Mouse (Mus musculus) cerebellum, adult 2 months (tissue): ENCODE measurements at regions not wholly inside any gene's neighbourhood (a gene's known extent, or its start where the extent isn't known, plus 50 kb on each side); places are given as distances from the start of the nearest gene placed in this dataset.
A peak's percentile ranks its signal among the peaks of the same experiment; 100 is the strongest.

Experiments
- DNase-seq, 2 experiments: peaks; one replicate each; pipeline ENCODE4 v3.0.0; 2021
- H3K27ac ChIP-seq: fragments of 200-500 bp; 2 replicates; pipeline ENCODE4 v1.5.1; 2012; ENCODE audit warnings: low read length, control low read depth, inconsistent platforms; ENCODE audit not compliant: insufficient read depth
- H3K27me3 ChIP-seq: fragments of 200-500 bp; 2 replicates; pipeline ENCODE4 v1.6.1; 2012; ENCODE audit warnings: inconsistent platforms, mild to moderate bottlenecking, low read length, moderate library complexity; ENCODE audit not compliant: control insufficient read depth, insufficient read depth
- H3K4me1 ChIP-seq: fragments of 200-500 bp; 2 replicates; pipeline ENCODE4 v1.6.1; 2011; ENCODE audit warnings: low read length; ENCODE audit not compliant: control insufficient read depth, insufficient read depth
- H3K4me3 ChIP-seq: fragments of 200-500 bp; replicated peaks from 2 replicates; pipeline ENCODE3; 2011; ENCODE audit warnings: mild to moderate bottlenecking, low read depth, low read length, control low read depth; ENCODE audit not compliant: insufficient read depth
- CTCF ChIP-seq: fragments of 200-500 bp; IDR thresholded peaks from 2 replicates; pipeline ENCODE4 v1.5.1; 2011; ENCODE audit warnings: low read depth, mild to moderate bottlenecking, control low read depth, low read length, moderate library complexity, borderline replicate concordance; ENCODE audit not compliant: insufficient read depth
- POLR2A ChIP-seq: fragments of 200-500 bp; IDR thresholded peaks from 2 replicates; pipeline ENCODE4 v1.6.1; 2011; ENCODE audit warnings: low read length, control low read depth, borderline replicate concordance; ENCODE audit not compliant: insufficient read depth
- WGBS: fragments of 180-500 bp; shearing (Covaris S2); methylation state at CpG from one replicate; pipeline ENCODE4 v1.1.7; 2018; 5-methylcytosine and 5-hydroxymethylcytosine counted together

GRCm38 (mm10) chr3:33915777-33916176 lies 71.7 kb upstream of the Ccdc39 start:
- DNase-seq = no peak
- no peak overlapping the region for H3K4me3 ChIP-seq
- no peak overlapping the region for H3K27ac ChIP-seq
- TF ChIP-seq POLR2A (no peak), CTCF (no peak)
- H3K4me1 ChIP-seq = no peaks in the 10 kb centered on the region
- H3K27me3 ChIP-seq = no peaks in the 10 kb centered on the region

GRCm38 (mm10) chr3:33916318-33916717 lies 72.2 kb upstream of the Ccdc39 start:
- no peak overlapping the region for H3K4me3 ChIP-seq

GRCm38 (mm10) chr3:33916818-33917217 lies 72.7 kb upstream of the Ccdc39 start:
- no peak for DNase-seq
- TF ChIP-seq POLR2A (no peak), CTCF (no peak)
- WGBS = 93% methylated on average over 6 of the region's 6 CpGs
- no peaks in the 10 kb centered on the region for H3K4me1 ChIP-seq
- no peak overlapping the region for H3K4me3 ChIP-seq
- H3K27ac ChIP-seq = no peak overlapping the region
- H3K27me3 ChIP-seq = no peaks in the 10 kb centered on the region

More at GRCm38 (mm10) chr3:33916318-33916717, 72.2 kb upstream of the Ccdc39 start:
- no peak for DNase-seq
- no peak overlapping the region for H3K27ac ChIP-seq
- TF ChIP-seq POLR2A = no peak
- TF ChIP-seq CTCF = no peak
- 50% methylated on average over 10 of the region's 10 CpGs for WGBS
- H3K27me3 ChIP-seq = no peaks in the 10 kb centered on the region
- no peaks in the 10 kb centered on the region for H3K4me1 ChIP-seq

- no peak overlapping the region for H3K27ac ChIP-seq
- 9% methylated on average over 10 of the region's 10 CpGs for WGBS
Measured at GRCm38 (mm10) chr3:33918785-33919184, 74.7 kb upstream of the Ccdc39 start.

GRCm38 (mm10) chr3:33925072-33925471 lies 81.0 kb upstream of the Ccdc39 start:
- H3K4me3 ChIP-seq = no peak overlapping the region
- H3K4me1 ChIP-seq = no peaks in the 10 kb centered on the region
- TF ChIP-seq POLR2A = no peak
- no peak for TF ChIP-seq CTCF
- no peak for DNase-seq
- H3K27ac ChIP-seq = no peak overlapping the region
- WGBS = 83% methylated on average over 4 of the region's 4 CpGs
- no peaks in the 10 kb centered on the region for H3K27me3 ChIP-seq

More at GRCm38 (mm10) chr3:33918785-33919184, 74.7 kb upstream of the Ccdc39 start:
- DNase-seq = peak; percentile 46 to 71
- TF ChIP-seq CTCF (peak; percentile 68), POLR2A (no peak)
- Histone ChIP-seq H3K4me1 (no peaks in the 10 kb centered on the region), H3K4me3 (no peak overlapping the region), H3K27me3 (no peaks in the 10 kb centered on the region)

GRCm38 (mm10) chr3:33955064-33955463 lies 64.7 kb upstream of the Fxr1 start:
- WGBS = 2% methylated on average over 6 of the region's 6 CpGs
- no peak for DNase-seq
- Histone ChIP-seq H3K4me3 (no peak overlapping the region), H3K27me3 (no peaks in the 10 kb centered on the region), H3K27ac (no peak overlapping the region), H3K4me1 (no peaks in the 10 kb centered on the region; the same call in 1 of the 2 replicates)
- TF ChIP-seq CTCF (no peak), POLR2A (no peak)

GRCm38 (mm10) chr3:33955854-33956624 lies 63.7 kb upstream of the Fxr1 start:
- Histone ChIP-seq H3K4me3 (peak overlapping the region; percentile 15), H3K27me3 (no peaks in the 10 kb centered on the region), H3K4me1 (no peaks in the 10 kb centered on the region; the same call in 1 of the 2 replicates), H3K27ac (no peak overlapping the region)
- DNase-seq = peak; percentile 40 to 60
- WGBS = 2% methylated on average over 19 of the region's 19 CpGs
- TF ChIP-seq POLR2A = no peak
- peak; percentile 79 for TF ChIP-seq CTCF

GRCm38 (mm10) chr3:33956625-33957023 lies 63.1 kb upstream of the Fxr1 start:
- WGBS = 47% methylated on average over 3 of the region's 3 CpGs
- TF ChIP-seq CTCF (no peak), POLR2A (no peak)
- Histone ChIP-seq H3K27ac (no peak overlapping the region), H3K27me3 (no peaks in the 10 kb centered on the region), H3K4me1 (no peaks in the 10 kb centered on the region; the same call in 1 of the 2 replicates), H3K4me3 (no peak overlapping the region)
- no peak for DNase-seq
